Mouse (Mus musculus) liver, adult (tissue): ENCODE data around the gene Mapre1.

Source experiments
- GATA4 ChIP-seq: IDR thresholded peaks from 2 replicates; pipeline ENCODE4 v1.6.1; 2014; ENCODE audit warnings: mild to moderate bottlenecking, low read length; ENCODE audit not compliant: insufficient replicate concordance

The Mapre1 gene

GRCm38 (mm10) chr2:153740500-153741436, at the start of gene Mapre1:
TSS of gene Mapre1 (plus strand) at chr2:153741274.
- TF ChIP-seq GATA4, result no peak

GRCm38 (mm10) chr2:153694462-153695085, 46.5 kb upstream of the Mapre1 start:
- TF ChIP-seq GATA4, result no peak

- no peak for TF ChIP-seq GATA4
These were observed 44.7 kb upstream of the Mapre1 start, which contains the start of gene Dnmt3c for GRCm38 (mm10) chr2:153696352-153696751. TSS of gene Dnmt3c (plus strand) at chr2:153696652.

- TF ChIP-seq GATA4, result no peak
These were observed 37.7 kb upstream of the Mapre1 start for GRCm38 (mm10) chr2:153703389-153703788.

- TF ChIP-seq GATA4, result no peak
These were observed 30.3 kb upstream of the Mapre1 start for GRCm38 (mm10) chr2:153710701-153711330.

- TF ChIP-seq GATA4, result no peak
These were observed 28.4 kb upstream of the Mapre1 start for GRCm38 (mm10) chr2:153712646-153713091.

- no peak for TF ChIP-seq GATA4
These were observed 27.8 kb upstream of the Mapre1 start for GRCm38 (mm10) chr2:153713227-153713626.

GRCm38 (mm10) chr2:153723098-153723497, 18.0 kb upstream of the Mapre1 start:
- TF ChIP-seq GATA4, result no peak

GRCm38 (mm10) chr2:153724424-153724823, 16.6 kb upstream of the Mapre1 start:
- TF ChIP-seq GATA4, result no peak

- TF ChIP-seq GATA4, result no peak
These were observed 16.2 kb upstream of the Mapre1 start for GRCm38 (mm10) chr2:153724871-153725270.

GRCm38 (mm10) chr2:153725291-153725690, 15.8 kb upstream of the Mapre1 start:
- no peak for TF ChIP-seq GATA4

GRCm38 (mm10) chr2:153734033-153734432, 7.0 kb upstream of the Mapre1 start:
- TF ChIP-seq GATA4, result no peak

GRCm38 (mm10) chr2:153741437-153742065, 477 bp downstream of the Mapre1 start:
- no peak for TF ChIP-seq GATA4

GRCm38 (mm10) chr2:153747994-153748393, 6.9 kb downstream of the Mapre1 start:
- no peak for TF ChIP-seq GATA4

GRCm38 (mm10) chr2:153750363-153750762, 9.3 kb downstream of the Mapre1 start:
- no peak for TF ChIP-seq GATA4
